Mouse (Mus musculus): ENCODE results near the gene Dnajb13. TPM values are rescaled to one million over a fixed set of nuclear protein-coding genes. Genes with fewer than 3 reads are reported as not detected.

Dnajb13 gene
- polyA plus RNA-seq, 1 experiment from 2014 or later = 9.2 TPM

GRCm38 (mm10) chr7:100503076-100503475 lies 11.7 kb downstream of the Dnajb13 start:
- Histone ChIP-seq H3K9me3 (no peaks in the 10 kb centered on the region), H3K27ac (no peak overlapping the region), H3K36me3 (peaks cover 24% of the 10 kb centered on the region), H3K4me3 (no peak overlapping the region), H3K27me3 (ENCODE audit: insufficient read depth, poor library complexity, severe bottlenecking) (no peaks in the 10 kb centered on the region), H3K4me1 (replicated peaks) (peaks cover 17% of the 10 kb centered on the region)
- DNase-seq (ENCODE audit: low spot score) = no peak
- WGBS = 89% methylated on average over 5 of the region's 5 CpGs

- no peak for DNase-seq (ENCODE audit: low spot score)
- Histone ChIP-seq H3K9me3 (no peaks in the 10 kb centered on the region), H3K27ac (no peak overlapping the region), H3K36me3 (peaks cover 31% of the 10 kb centered on the region), H3K27me3 (ENCODE audit: insufficient read depth, poor library complexity, severe bottlenecking) (no peaks in the 10 kb centered on the region), H3K4me3 (no peak overlapping the region), H3K4me1 (replicated peaks) (peaks cover 20% of the 10 kb centered on the region)
- 80% methylated on average over 7 of the region's 7 CpGs for WGBS
Measured at GRCm38 (mm10) chr7:100502374-100502922, 12.3 kb downstream of the Dnajb13 start.

DNA sequence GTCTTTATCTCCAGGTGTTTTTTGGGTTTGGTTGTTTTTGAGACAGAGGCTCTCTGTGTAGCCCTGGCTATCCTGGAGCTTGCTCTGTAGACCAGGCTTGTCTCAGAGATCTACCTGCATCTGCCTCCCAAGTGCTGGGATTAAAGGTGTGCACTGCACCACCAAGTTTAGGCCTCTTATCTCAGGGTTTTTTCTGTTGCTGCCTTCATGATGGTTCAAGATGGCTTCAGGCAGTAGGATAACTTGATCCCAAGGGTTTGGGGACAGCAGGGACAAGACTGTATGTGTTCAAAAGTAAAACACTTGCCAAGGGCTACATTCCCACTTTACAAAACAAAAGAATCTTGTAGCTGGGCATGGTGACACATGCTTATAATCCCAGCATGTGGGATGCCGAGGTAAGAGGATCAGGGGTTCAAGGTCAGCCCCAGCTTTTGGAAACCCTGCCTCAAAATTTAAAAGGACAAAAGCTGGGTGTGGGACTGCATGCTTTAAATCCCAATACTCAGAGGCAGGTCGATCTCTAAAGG lies 12.9 kb downstream of the Dnajb13 start:
- DNase-seq (ENCODE audit: low spot score) = no peak
- 74% methylated on average over 2 of the region's 2 CpGs for whole genome bisulfite sequencing
- no peak overlapping the region for H3K27ac ChIP-seq
- H3K9me3 ChIP-seq = no peaks in the 10 kb centered on the region
- H3K4me3 ChIP-seq = no peak overlapping the region
- H3K4me1 ChIP-seq (replicated peaks) = peaks cover 22% of the 10 kb centered on the region
- peaks cover 36% of the 10 kb centered on the region for H3K36me3 ChIP-seq
- no peaks in the 10 kb centered on the region for H3K27me3 ChIP-seq (ENCODE audit: insufficient read depth, poor library complexity, severe bottlenecking)

DNA sequence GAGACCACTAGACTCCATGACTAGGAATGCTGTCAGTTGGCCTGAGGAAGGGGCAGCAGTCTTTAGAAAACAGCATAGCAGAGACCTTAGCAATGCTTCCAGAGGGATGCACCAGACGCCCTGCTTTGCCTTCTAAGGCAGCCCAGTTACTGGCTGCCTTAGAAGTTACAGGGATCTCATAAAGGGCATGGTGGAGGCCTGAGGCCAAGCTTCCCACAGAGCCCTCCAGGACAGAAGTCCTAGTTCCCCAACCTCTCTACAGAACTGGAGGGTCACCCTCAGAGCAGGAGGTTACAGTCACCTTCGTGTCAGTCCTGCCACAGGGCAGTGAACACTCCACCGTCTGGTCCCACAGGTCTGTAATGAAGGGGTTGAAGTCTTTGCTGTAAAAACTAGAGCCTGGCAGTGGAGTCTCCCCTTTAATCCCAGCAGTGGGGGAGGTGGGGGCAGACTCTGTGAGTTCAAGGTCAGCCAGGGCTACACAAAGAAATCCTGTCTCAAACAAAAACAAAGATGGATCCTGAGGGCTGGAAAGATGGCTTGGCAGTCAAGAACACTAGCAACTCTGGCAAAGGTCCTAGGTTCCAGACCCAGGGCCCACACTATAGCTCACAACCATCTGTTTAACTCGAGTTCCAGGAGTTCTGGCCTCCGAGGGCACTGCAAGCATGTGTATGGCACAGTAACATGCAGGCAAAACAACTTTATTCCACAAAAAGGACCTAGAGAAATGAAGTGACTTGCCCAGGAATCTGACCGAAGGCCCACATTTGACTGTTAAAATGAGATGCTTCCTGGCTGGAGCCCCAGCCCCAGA lies 13.5 kb downstream of the Dnajb13 start:
- Histone ChIP-seq H3K4me1 (replicated peaks) (peaks cover 29% of the 10 kb centered on the region), H3K27ac (no peak overlapping the region), H3K9me3 (no peaks in the 10 kb centered on the region), H3K36me3 (peaks cover 42% of the 10 kb centered on the region), H3K4me3 (no peak overlapping the region), H3K27me3 (ENCODE audit: insufficient read depth, poor library complexity, severe bottlenecking) (no peaks in the 10 kb centered on the region)
- 77% methylated on average over 6 of the region's 6 CpGs for WGBS
- no peak for DNase-seq (ENCODE audit: low spot score)

GRCm38 (mm10) chr7:100500276-100500977 lies 14.3 kb downstream of the Dnajb13 start:
- no peaks in the 10 kb centered on the region for H3K9me3 ChIP-seq
- WGBS = 72% methylated on average over 16 of the region's 16 CpGs
- peak overlapping the region; percentile 31; the same call in 1 of the 2 replicates for H3K27ac ChIP-seq
- DNase-seq (ENCODE audit: low spot score) = no peak
- H3K36me3 ChIP-seq = peaks cover 46% of the 10 kb centered on the region
- H3K27me3 ChIP-seq (ENCODE audit: insufficient read depth, poor library complexity, severe bottlenecking) = no peaks in the 10 kb centered on the region
- peaks cover 37% of the 10 kb centered on the region for H3K4me1 ChIP-seq (replicated peaks)
- no peak overlapping the region for H3K4me3 ChIP-seq

DNA sequence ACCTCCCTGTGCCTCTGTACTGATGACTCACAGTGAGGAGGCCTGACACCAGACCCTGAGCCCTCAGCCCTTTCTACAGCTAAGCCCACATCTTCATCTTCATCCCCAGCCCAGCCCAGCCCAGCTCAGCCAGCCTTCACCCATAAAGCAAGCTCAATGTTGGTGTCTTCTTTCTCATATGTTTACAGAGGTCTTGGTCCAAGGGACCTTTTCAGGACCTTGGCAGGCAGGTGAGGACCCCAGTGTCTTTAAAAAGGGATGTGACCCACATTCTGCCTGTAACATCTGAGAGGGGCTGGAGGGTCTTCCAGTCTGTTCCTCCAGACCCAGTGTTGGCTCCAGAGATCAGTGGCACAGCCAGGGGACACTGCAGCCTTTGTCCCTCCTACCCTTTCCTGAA lies 15.3 kb downstream of the Dnajb13 start:
- Histone ChIP-seq H3K4me3 (no peak overlapping the region), H3K27ac (no peak overlapping the region), H3K27me3 (ENCODE audit: insufficient read depth, poor library complexity, severe bottlenecking) (0 out of 2 replicates have a peak, but pooled peaks cover under 1% of the 10 kb centered on the region), H3K9me3 (no peaks in the 10 kb centered on the region), H3K4me1 (replicated peaks) (peaks cover 47% of the 10 kb centered on the region), H3K36me3 (peaks cover 46% of the 10 kb centered on the region)
- DNase-seq (ENCODE audit: low spot score) = no peak

GRCm38 (mm10) chr7:100497982-100498381 lies 16.8 kb downstream of the Dnajb13 start:
- H3K4me3 ChIP-seq = no peak overlapping the region
- H3K27ac ChIP-seq = no peak overlapping the region
- peaks cover 46% of the 10 kb centered on the region for H3K36me3 ChIP-seq
- no peak for DNase-seq (ENCODE audit: low spot score)
- H3K27me3 ChIP-seq (ENCODE audit: insufficient read depth, poor library complexity, severe bottlenecking) = peaks cover 13% of the 10 kb centered on the region
- peaks cover 61% of the 10 kb centered on the region for H3K4me1 ChIP-seq (replicated peaks)
- 86% methylated on average over 13 of the region's 13 CpGs for WGBS
- H3K9me3 ChIP-seq = no peaks in the 10 kb centered on the region

DNA sequence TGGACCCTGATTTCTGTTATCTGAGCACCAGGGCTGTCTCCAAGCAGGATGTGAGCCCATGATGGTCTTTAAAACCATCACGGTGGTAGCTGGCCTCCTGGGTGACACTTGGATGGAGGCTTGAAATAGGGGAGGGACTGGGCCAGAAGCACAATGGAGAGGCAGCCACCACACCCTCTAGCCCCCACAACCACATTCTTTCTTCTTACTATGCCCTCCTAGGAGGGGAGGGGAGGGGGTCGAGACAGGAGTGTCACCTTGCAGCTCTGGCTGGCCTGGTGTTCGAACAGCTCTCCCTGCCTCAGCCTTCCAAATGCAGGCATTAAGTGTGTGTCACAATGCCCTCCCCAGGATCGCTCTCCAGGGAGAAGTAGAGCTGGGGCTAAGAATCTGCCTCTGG lies 17.4 kb downstream of the Dnajb13 start:
- H3K4me1 ChIP-seq (replicated peaks) = peaks cover 67% of the 10 kb centered on the region
- no peak overlapping the region for H3K4me3 ChIP-seq
- no peak for DNase-seq (ENCODE audit: low spot score)
- H3K27ac ChIP-seq = no peak overlapping the region
- H3K9me3 ChIP-seq = no peaks in the 10 kb centered on the region
- H3K36me3 ChIP-seq = peaks cover 46% of the 10 kb centered on the region
- WGBS = 81% methylated on average over 4 of the region's 4 CpGs
- peaks cover 18% of the 10 kb centered on the region for H3K27me3 ChIP-seq (ENCODE audit: insufficient read depth, poor library complexity, severe bottlenecking)

DNA sequence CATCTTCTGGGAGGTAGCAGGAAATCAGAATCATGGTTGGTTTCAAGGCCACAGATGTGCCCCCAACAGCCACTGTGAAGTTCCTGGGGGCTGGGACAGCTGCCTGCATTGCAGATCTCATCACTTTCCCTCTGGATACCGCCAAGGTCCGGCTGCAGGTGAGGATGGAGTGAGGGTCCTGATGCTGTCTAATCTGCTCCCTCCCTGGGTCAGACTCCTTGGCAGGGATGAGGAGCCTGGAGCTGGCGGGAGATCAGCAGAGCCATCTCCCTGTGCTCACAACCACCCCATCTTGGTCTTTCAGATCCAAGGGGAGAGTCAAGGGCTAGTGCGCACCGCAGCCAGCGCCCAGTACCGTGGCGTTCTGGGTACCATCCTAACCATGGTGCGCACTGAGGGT lies 18.0 kb downstream of the Dnajb13 start:
- DNase-seq (ENCODE audit: low spot score) = no peak
- WGBS = 95% methylated on average over 9 of the region's 9 CpGs
- Histone ChIP-seq H3K27me3 (ENCODE audit: insufficient read depth, poor library complexity, severe bottlenecking) (peaks cover 24% of the 10 kb centered on the region), H3K4me1 (replicated peaks) (peaks cover 69% of the 10 kb centered on the region), H3K27ac (0 out of 2 replicates have a peak overlapping the region, but pooled peaks have one; percentile 12), H3K36me3 (peaks cover 46% of the 10 kb centered on the region), H3K4me3 (no peak overlapping the region), H3K9me3 (no peaks in the 10 kb centered on the region)

- no peak for DNase-seq (ENCODE audit: low spot score)
- Histone ChIP-seq H3K27me3 (ENCODE audit: insufficient read depth, poor library complexity, severe bottlenecking) (peaks cover 24% of the 10 kb centered on the region), H3K4me3 (peak overlapping the region; percentile 35; the same call in 1 of the 2 replicates), H3K27ac (peak overlapping the region; percentile 76), H3K4me1 (replicated peaks) (peaks cover 69% of the 10 kb centered on the region), H3K36me3 (peaks cover 46% of the 10 kb centered on the region), H3K9me3 (no peaks in the 10 kb centered on the region)
- 86% methylated on average over 6 of the region's 6 CpGs for WGBS
Measured at GRCm38 (mm10) chr7:100496371-100496770, 18.4 kb downstream of the Dnajb13 start.

- WGBS = 25% methylated on average over 11 of the region's 11 CpGs
- peak; percentile 64 for DNase-seq (ENCODE audit: low spot score)
- Histone ChIP-seq H3K9me3 (no peaks in the 10 kb centered on the region), H3K27me3 (ENCODE audit: insufficient read depth, poor library complexity, severe bottlenecking) (peaks cover 24% of the 10 kb centered on the region), H3K27ac (peak overlapping the region; percentile 76), H3K36me3 (peaks cover 46% of the 10 kb centered on the region), H3K4me1 (replicated peaks) (peaks cover 62% of the 10 kb centered on the region), H3K4me3 (peak overlapping the region; percentile 35)
Measured at GRCm38 (mm10) chr7:100495581-100496251, 19.0 kb downstream of the Dnajb13 start.

GRCm38 (mm10) chr7:100495042-100495441 lies 19.7 kb downstream of the Dnajb13 start:
- Histone ChIP-seq H3K36me3 (peaks cover 41% of the 10 kb centered on the region), H3K27ac (peak overlapping the region; percentile 76), H3K4me3 (peak overlapping the region; percentile 35), H3K4me1 (replicated peaks) (peaks cover 56% of the 10 kb centered on the region), H3K9me3 (no peaks in the 10 kb centered on the region), H3K27me3 (ENCODE audit: insufficient read depth, poor library complexity, severe bottlenecking) (peaks cover 24% of the 10 kb centered on the region)
- peak; percentile 33 for DNase-seq (ENCODE audit: low spot score)
- 51% methylated on average over 8 of the region's 8 CpGs for whole genome bisulfite sequencing
